Mouse (Mus musculus): ENCODE measurements at regions not wholly inside any gene's neighbourhood (a gene's known extent, or its start where the extent isn't known, plus 50 kb on each side); places are given as distances from the start of the nearest gene placed in this dataset.

DNA sequence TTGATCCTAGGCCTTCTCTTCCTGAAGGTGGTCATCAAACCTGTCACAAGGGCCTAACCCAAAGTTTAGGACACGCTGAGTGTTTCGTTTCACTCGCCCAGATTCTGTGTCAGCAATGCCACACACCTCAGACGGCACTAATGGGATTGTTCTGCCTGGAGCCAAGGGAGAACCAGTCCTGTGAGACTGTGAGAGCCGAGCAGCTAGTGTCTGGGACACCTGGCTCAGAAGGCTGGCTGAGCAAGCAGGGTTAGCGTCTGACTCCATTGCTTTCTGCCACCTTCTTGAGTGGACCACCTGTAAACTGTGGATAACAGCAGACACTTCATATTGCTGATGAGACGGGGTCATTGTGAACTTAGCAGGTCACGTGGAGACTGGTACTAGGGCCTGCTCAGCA, 160.0 kb downstream of the Fam43a start:
- TF ChIP-seq MYOG (IDR thresholded peaks at IDR 0.05; ENCODE audit: control insufficient read depth, extremely low read depth, insufficient read length), result no peak
- TF ChIP-seq CTCF (IDR thresholded peaks at IDR 0.05; ENCODE audit: control insufficient read depth, insufficient read depth, insufficient read length), result no peak
- TF ChIP-seq USF1 (IDR thresholded peaks at IDR 0.05; ENCODE audit: low read depth), result no peak
- no peak for TF ChIP-seq CEBPB (IDR thresholded peaks at IDR 0.05; ENCODE audit: low read depth)

All from C2C12 (cell line).